Mouse (Mus musculus): ENCODE results near the gene D630003M21Rik. TPM values are rescaled to one million over a fixed set of nuclear protein-coding genes. Genes with fewer than 3 reads are reported as not detected.

The D630003M21Rik gene
- total RNA-seq, 2 experiments from 2014 or later: 1.7 TPM

DNA sequence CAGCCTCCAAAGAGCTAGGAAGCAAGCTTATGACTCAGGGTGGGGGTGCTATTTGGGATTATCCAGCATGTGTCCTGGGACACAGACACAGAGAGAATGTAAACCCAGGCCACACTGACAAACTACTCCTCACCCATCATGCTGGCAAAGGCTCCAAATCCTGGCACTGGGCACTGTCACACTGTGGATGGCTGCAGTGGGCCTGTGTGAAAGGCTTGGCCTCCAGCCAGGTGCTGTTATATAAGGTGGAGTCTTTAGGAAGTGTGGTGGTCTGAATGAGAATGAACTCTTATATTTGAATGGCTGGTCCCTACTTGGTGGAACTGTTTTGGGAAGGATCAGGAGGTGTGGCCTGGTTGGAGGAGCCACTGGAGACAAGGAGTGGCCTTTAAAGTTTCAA lies 7.7 kb upstream of the D630003M21Rik start:
- DNase-seq: no peak

GRCm38 (mm10) chr2:158233106-158233505 lies 4.1 kb upstream of the D630003M21Rik start:
- peak in 1 of 2 experiments; percentile 53 for DNase-seq

GRCm38 (mm10) chr2:158232414-158232813 lies 3.4 kb upstream of the D630003M21Rik start:
- no peak for DNase-seq

DNA sequence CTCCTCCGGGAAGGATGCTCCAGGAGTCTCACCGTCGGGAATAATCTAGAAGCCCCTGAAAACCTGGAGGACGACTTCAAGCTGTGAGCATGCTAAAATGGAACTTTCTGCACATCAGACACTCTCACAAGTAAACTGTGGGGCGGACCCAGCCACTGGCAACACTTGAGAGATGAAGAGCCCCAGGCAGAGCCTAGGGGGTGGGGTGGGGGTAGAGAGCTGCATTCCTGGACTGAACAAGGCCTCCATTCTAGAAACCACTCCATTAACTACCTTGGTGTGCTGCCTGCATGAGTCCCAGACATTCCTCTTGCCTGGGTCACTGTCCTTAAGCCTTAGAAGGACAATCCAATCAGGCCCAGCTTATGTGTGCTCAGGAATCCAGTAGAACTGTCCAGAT lies 2.0 kb upstream of the D630003M21Rik start:
- no peak for DNase-seq

DNA sequence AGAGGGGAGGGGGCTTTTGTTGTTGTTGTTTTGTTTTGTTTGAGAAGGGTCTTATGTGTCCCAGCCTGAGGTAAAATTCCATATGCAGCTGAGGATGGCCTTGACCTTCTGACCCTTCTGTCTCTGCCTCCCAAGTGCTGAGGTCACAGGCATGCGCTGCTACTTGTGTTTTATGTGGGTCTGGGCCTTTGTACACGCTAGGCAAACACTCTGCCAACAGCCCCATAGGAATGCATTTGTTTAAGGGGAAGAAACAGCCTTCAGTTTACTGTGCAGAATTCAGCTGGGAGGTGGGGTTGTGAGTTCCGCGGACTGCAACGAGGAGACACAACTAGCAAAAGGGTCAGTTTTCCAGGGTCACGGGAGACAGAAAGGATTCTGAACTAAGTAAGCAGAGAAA lies 1.6 kb upstream of the D630003M21Rik start:
- DNase-seq: no peak

GRCm38 (mm10) chr2:158229503-158229892 lies 476 bp upstream of the D630003M21Rik start:
- no peak for DNase-seq

DNA sequence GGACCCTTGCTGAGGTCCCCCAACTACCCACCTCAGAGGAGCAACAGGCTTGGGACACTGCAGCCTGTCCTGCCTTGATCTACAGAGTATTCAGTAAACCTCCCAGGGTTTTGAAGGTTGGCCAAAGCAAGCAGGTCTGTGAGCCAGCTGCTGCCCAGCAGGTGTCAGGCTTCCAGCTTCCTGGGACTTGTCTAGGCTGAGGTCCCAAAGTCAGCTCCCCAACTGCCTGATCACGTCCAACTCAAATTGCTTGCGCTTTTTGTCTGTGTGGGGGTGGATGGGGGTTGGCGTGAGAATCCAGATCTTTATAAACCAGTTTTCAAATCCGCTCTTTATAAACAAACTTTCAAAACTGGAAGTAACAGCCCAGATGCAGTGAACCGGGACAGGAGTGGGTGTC lies 3.7 kb downstream of the D630003M21Rik start:
- peak; percentile 42 to 74 for DNase-seq

DNA sequence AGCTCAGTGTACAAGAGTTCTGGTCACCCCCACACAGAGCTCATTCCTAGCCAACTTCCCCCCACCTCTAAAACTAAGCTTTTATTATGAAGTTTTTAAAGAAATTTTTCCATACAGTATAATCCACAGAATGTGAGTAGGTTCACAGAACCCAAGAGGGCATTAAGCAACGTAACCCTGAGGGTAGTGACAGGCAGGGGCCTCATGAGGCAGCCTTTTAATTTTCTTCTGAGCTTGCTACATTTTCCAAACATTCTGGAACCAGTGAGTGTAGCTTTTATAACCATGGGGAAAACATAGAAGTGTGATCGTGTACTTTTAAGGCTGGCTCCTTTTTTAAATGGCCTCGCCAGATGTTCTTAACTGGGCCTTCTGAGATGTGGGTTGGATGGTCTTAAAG lies 5.5 kb downstream of the D630003M21Rik start:
- no peak for DNase-seq

- DNase-seq: peak in 1 of 2 experiments; percentile 41
Measured at GRCm38 (mm10) chr2:158222664-158223063, 6.4 kb downstream of the D630003M21Rik start.

DNA sequence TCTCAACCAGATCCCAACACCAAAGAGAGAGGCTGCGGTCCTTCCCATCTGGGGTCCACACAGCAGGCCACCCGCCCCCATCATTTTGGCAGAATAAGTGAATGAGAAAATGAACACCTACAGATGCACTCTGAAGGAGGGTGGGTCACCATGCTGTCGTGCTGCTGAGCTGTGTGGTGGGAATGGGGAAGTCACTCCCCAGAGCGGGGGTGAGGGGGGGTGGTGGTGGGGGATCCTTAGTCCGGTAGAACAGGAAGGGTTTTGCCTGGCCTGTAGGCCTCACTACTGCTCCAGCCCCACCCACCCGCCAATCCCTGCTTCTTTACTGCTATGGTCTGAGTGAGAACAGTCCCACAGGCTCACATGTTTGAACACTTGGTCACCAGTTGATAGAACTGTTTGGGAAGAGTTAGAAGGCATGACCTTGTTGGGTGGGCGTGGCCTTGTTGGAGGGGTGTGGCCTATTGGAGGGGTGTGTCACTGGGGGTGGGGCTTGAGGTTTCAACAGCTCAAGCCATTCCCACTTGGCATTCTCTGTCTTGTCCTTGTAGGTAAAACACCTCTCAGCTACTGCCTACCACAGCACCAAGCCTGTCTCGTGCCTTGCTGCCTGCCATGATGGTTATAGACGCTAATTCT lies 7.5 kb downstream of the D630003M21Rik start:
- no peak for DNase-seq

- no peak for DNase-seq
Measured at GRCm38 (mm10) chr2:158219562-158219961, 9.5 kb downstream of the D630003M21Rik start.

- no peak for DNase-seq
Measured at GRCm38 (mm10) chr2:158216510-158216909, 12.5 kb downstream of the D630003M21Rik start.

DNA sequence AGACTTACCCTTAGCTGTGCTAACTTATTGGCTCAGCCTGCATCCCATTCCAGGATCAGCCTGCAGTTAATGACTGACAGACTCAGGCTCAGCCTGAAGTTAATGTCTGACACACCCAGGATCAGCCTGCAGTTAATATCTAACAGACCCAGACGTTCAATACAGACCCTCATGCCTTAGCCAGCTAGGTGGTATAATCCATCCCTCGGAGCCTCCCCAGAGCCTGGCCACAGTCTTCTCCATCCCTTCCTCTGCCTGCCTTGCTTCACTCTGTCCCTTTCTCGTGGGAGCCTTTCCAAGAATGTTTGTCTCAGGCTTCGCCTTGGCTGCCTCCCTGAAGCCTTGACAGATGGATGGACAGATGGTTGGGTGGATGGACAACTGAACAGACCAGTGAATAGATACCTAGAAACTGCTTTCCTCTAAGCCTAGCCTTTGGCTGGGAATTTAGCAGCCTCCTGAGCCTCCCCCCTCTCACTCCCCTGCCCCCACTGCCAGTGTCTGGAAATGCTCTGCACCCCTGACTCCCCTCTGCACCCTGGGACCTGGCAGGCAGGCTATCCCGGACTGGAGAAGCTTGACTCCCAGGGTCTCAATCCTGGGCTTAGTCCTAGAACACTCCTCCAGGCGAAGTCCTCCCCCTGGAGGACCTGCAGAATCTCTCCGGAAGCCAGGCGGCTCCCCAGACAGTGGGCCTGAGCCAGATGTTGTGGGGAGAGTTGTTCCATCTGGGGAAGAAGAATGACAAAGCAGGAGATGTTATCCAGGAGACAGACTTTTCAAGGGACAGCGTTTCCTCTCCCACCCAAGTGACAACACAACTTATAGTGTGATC lies 13.5 kb downstream of the D630003M21Rik start:
- no peak for DNase-seq

- peak; percentile 28 to 33 for DNase-seq
Measured at GRCm38 (mm10) chr2:158211764-158212471, 17.1 kb downstream of the D630003M21Rik start.

DNA sequence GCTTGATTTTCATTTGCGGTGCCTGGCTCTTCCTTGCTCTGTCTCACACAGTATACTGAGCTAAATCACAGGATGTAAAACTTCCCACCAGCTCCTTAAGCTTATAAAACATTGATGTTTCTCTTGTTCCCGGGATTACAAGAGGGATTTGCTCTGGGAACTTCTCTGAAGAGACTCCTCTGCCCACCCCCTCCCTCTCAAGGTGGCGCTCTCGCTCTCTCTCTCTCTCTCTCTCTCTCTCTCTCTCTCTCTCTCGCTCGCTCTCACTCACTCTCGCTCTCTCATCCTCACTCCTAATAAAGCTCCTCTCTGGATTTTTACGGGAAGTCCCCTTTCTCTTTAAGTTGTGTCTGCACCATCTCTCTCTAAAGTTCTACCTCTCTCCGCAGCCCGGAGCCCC lies 18.1 kb downstream of the D630003M21Rik start:
- no peak for DNase-seq

DNA sequence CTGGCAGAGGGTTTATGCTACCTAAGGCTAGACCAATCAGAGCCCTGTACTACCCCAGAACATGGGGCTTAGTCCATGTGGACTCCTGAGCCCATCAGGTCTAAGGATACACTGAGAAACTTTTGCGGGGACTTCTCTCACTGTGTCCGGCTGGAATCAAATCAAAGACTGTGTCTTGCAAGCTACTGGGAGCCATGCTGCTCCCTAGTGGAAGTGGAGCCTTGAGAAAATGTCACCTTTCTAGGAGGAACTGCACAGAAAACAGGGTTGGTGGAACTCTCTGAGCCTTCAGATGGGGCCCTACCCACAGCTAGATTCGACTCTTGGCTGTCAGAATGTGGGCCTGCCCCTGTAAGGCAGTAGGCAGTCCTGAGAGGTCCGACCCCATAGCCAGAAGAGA lies 18.5 kb downstream of the D630003M21Rik start:
- peak; percentile 32 to 60 for DNase-seq

DNA sequence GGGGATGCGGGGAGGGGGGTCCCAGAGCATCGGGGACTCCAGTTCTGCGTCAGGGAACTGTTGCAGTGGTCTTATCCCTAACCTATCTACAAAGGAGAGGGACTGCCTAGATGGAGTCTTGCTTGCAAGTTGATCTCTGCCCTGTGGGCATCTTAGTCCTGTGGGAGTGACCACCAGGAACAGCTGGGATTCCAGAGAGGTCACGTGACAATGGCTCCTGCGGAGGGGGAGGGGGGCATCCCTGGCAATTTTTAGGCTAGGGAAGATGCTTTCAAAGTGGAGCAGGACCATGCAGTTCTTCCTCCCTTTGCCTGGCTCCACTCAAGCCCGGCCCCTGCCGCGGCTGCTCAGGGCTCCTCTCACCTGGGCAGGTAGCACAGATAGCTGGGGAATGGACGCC lies 19.2 kb downstream of the D630003M21Rik start:
- no peak for DNase-seq

DNA sequence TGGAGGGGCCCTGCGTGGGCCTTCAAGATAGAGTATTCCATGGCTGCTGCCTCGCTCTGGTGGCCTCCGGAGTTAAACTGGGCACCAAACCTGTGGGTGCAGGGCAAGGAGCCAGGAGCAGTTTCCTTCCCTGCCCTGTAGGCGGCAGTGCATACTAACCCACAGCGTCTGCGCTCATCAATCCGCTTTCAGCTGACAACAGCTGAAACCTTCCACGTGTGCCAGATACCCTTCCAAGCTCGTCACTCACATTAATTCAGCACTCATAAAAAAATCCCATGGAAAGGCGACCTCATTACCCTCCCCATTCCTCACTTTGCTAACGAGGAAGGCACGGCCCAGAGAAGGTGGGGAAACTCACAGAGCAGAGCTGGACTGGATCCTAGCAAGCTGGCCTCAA lies 21.2 kb downstream of the D630003M21Rik start:
- DNase-seq: peak; percentile 75 to 81

DNA sequence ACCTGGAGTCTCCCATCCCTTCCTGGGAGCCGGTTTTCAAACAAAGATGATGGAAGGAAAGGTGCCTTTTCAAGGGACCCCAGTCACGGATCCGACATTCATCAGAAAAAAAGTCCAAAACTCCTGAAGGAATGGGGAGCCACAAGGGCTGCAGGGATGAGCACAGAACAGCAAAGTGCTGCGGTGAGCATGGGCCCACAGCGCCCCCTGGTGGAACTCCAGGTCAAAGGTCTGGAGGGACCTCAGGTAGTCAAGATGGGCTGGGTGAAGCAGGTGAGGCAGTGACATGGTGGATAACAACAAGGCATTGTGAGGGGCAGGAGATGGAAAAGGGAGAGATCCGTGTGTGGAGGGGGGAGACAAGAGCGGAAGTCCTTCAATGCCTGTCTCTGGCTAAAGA lies 24.9 kb downstream of the D630003M21Rik start:
- DNase-seq: peak; percentile 86 to 91

GRCm38 (mm10) chr2:158203686-158204085 lies 25.3 kb downstream of the D630003M21Rik start:
- DNase-seq: no peak

DNA sequence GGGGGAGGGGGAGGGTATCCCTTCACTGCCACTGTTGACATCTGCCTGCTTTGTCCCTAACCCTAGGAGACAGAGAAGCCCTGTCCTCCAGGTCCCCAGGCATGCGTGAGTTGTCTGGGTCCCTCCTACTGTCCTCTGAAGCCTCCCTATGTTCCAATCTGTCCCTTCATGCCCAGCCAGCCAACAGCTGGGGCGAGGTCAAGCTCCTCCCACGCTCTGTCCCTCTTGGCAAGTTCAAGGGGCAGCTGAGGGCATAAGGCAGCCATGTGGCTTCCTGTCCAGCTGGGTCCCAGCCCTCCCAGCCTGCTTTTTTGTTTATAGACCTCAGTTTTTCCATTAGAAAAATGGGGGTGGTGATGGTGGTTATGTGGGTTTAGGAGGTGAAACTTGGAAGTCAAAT lies 29.7 kb downstream of the D630003M21Rik start:
- peak; percentile 36 to 37 for DNase-seq

DNA sequence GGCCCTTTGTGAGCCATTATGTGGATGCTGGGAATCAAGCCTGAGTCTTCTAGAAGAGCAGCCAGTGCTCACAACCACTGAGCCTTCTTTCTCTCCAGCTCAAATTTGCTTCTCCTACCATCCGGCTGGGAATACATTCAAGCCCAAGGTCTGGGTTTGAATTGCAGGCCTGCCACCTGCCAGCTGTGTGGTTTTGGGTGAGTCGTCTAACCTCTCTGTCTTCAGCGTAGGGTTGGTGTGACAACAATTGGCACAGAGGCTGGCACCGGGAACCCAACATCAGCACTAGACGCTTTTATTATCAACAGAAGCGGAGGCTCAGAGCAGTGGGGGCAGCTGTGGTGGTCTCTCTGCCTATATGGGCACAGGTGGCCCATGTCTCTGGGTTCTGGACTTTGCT lies 30.2 kb downstream of the D630003M21Rik start:
- DNase-seq: no peak

- DNase-seq: peak in 1 of 2 experiments; percentile 34
Measured at GRCm38 (mm10) chr2:158197971-158198370, 31.1 kb downstream of the D630003M21Rik start.
